Mouse (Mus musculus) ES-Bruce4 (cell line): ENCODE measurements around the gene Lgi1.

Source experiments
- CTCF ChIP-seq: IDR thresholded peaks from one replicate; pipeline ENCODE4 v1.8.1; 2011; ENCODE audit warnings: low read depth, low read length
- EP300 ChIP-seq: IDR thresholded peaks from 2 replicates; pipeline ENCODE4 v1.6.1; 2011; ENCODE audit warnings: low read depth, low read length; ENCODE audit not compliant: insufficient read depth
- POLR2A ChIP-seq: IDR thresholded peaks from one replicate; pipeline ENCODE4 v1.8.1; 2011; ENCODE audit warnings: low read length; ENCODE audit not compliant: insufficient read depth

- TF ChIP-seq CTCF (no peak), POLR2A (peak; percentile 34), EP300 (no peak)
Measured at GRCm38 (mm10) chr19:38223905-38224684, 40.2 kb upstream of the Lgi1 start, which contains the start of gene Fra10ac1.
